Mouse (Mus musculus) naive thymus-derived CD4-positive, alpha-beta T cell, adult 2 months (primary cell): Measurements from ENCODE around the gene Esrp2.

Experiments
- DNase-seq: peaks from one replicate; pipeline ENCODE4 v3.0.0-alpha.2; 2011; ENCODE audit warnings: low read depth

The Esrp2 gene

GRCm38 (mm10) chr8:106136156-106137130 lies at the start of gene Esrp2:
Esrp2 (minus strand) TSS chr8:106136974.
- DNase-seq, result peak; percentile 50

- no peak for DNase-seq
Measured at GRCm38 (mm10) chr8:106186394-106186793, 49.6 kb upstream of the Esrp2 start.

- DNase-seq, result no peak
Measured at GRCm38 (mm10) chr8:106185628-106186270, 49.0 kb upstream of the Esrp2 start.

GRCm38 (mm10) chr8:106178428-106178827 lies 41.7 kb upstream of the Esrp2 start:
- DNase-seq, result no peak

- no peak for DNase-seq
Measured at GRCm38 (mm10) chr8:106177594-106177993, 40.8 kb upstream of the Esrp2 start.

- no peak for DNase-seq
Measured at GRCm38 (mm10) chr8:106176891-106177290, 40.1 kb upstream of the Esrp2 start.

- no peak for DNase-seq
Measured at GRCm38 (mm10) chr8:106173566-106173965, 36.8 kb upstream of the Esrp2 start.

- peak; percentile 38 for DNase-seq
Measured at GRCm38 (mm10) chr8:106169934-106170480, 33.2 kb upstream of the Esrp2 start.

GRCm38 (mm10) chr8:106169017-106169933 lies 32.5 kb upstream of the Esrp2 start:
- DNase-seq, result no peak

GRCm38 (mm10) chr8:106168356-106169016 lies 31.7 kb upstream of the Esrp2 start, which contains the start of gene Slc7a6:
Slc7a6 (plus strand) TSS chr8:106168857.
- peak; percentile 92 for DNase-seq

- DNase-seq, result peak; percentile 85
Measured at GRCm38 (mm10) chr8:106165460-106165859, 28.7 kb upstream of the Esrp2 start.

- no peak for DNase-seq
Measured at GRCm38 (mm10) chr8:106163251-106163650, 26.5 kb upstream of the Esrp2 start.

GRCm38 (mm10) chr8:106159876-106160275 lies 23.1 kb upstream of the Esrp2 start:
- no peak for DNase-seq

GRCm38 (mm10) chr8:106158381-106158780 lies 21.6 kb upstream of the Esrp2 start:
- no peak for DNase-seq

- no peak for DNase-seq
Measured at GRCm38 (mm10) chr8:106157419-106157818, 20.6 kb upstream of the Esrp2 start.

GRCm38 (mm10) chr8:106152876-106153275 lies 16.1 kb upstream of the Esrp2 start:
- DNase-seq, result no peak

- no peak for DNase-seq
Measured at GRCm38 (mm10) chr8:106151041-106151440, 14.3 kb upstream of the Esrp2 start.

GRCm38 (mm10) chr8:106150653-106151000 lies 13.9 kb upstream of the Esrp2 start:
- DNase-seq, result no peak

- peak; percentile 94 for DNase-seq
Measured at GRCm38 (mm10) chr8:106149801-106150652, 13.3 kb upstream of the Esrp2 start, which contains the start of gene Pla2g15. Pla2g15 (plus strand) TSS chr8:106150399.

GRCm38 (mm10) chr8:106149025-106149424 lies 12.3 kb upstream of the Esrp2 start:
- no peak for DNase-seq
